Mouse (Mus musculus) spleen, adult 2 months (tissue): ENCODE data around the gene Fam69b.

Source experiments
- CTCF ChIP-seq: fragments of 200-500 bp; IDR thresholded peaks from 2 replicates; pipeline ENCODE4 v1.5.1; 2011; ENCODE audit warnings: mild to moderate bottlenecking, inconsistent platforms; ENCODE audit not compliant: insufficient read depth, insufficient read length, insufficient replicate concordance; ENCODE audit errors: extremely low read depth
- POLR2A ChIP-seq: fragments of 200-500 bp; IDR thresholded peaks from 2 replicates; pipeline ENCODE4 v1.6.1; 2011; ENCODE audit warnings: low read depth, low read length, inconsistent platforms

GRCm38 (mm10) chr2:26606579-26606978 lies 21.7 kb upstream of the Fam69b start:
- TF ChIP-seq CTCF: no peak
- TF ChIP-seq POLR2A: no peak
